Mouse (Mus musculus) liver, adult 2 months (tissue): ENCODE measurements around the gene Sept8. TPM values are rescaled to one million over a fixed set of nuclear protein-coding genes. Genes with fewer than 3 reads are reported as not detected.
A peak's percentile ranks its signal among the peaks of the same experiment; 100 is the strongest.

ENCODE experiments used
- DNase-seq: peaks from one replicate; pipeline ENCODE4 v3.0.0-alpha.2; 2011; ENCODE audit warnings: low read depth, low spot score; ENCODE audit errors: extremely low read depth
- H3K27ac ChIP-seq: fragments of 200-500 bp; replicated peaks from 2 replicates; pipeline ENCODE4 v1.5.1; 2012; ENCODE audit warnings: low read depth, mild to moderate bottlenecking, control low read depth, inconsistent platforms, low read length; ENCODE audit not compliant: insufficient read depth
- H3K27me3 ChIP-seq: fragments of 200-500 bp; 2 replicates; pipeline ENCODE4 v1.6.1; 2012; ENCODE audit warnings: mild to moderate bottlenecking, moderate library complexity, low read length, inconsistent platforms; ENCODE audit not compliant: control insufficient read depth, insufficient read depth
- H3K36me3 ChIP-seq: fragments of 200-500 bp; 2 replicates; pipeline ENCODE4 v1.6.1; 2012; ENCODE audit warnings: low read length, inconsistent platforms; ENCODE audit not compliant: control insufficient read depth, insufficient read depth
- H3K4me1 ChIP-seq: fragments of 200-500 bp; 2 replicates; pipeline ENCODE4 v1.6.1; 2011; ENCODE audit warnings: low read length; ENCODE audit not compliant: control insufficient read depth, insufficient read depth
- H3K4me3 ChIP-seq: fragments of 200-500 bp; 2 replicates; pipeline ENCODE4 v1.5.1; 2011; ENCODE audit warnings: low read depth, mild to moderate bottlenecking, control low read depth, low read length, moderate library complexity; ENCODE audit not compliant: insufficient read depth
- H3K79me2 ChIP-seq: fragments of 200-500 bp; 2 replicates; pipeline ENCODE4 v1.6.1; 2012; ENCODE audit warnings: inconsistent platforms, mild to moderate bottlenecking, low read length, moderate library complexity; ENCODE audit not compliant: control insufficient read depth, insufficient read depth
- H3K9ac ChIP-seq: fragments of 200-500 bp; 2 replicates; pipeline ENCODE4 v1.6.1; 2012; ENCODE audit warnings: low read depth, mild to moderate bottlenecking, control low read depth, inconsistent platforms, low read length
- CTCF ChIP-seq: fragments of 200-500 bp; IDR thresholded peaks from 2 replicates; pipeline ENCODE4 v1.5.1; 2011; ENCODE audit warnings: low read depth, low read length, control low read depth
- POLR2A ChIP-seq: fragments of 200-500 bp; IDR thresholded peaks from 2 replicates; pipeline ENCODE4 v1.6.1; 2011; ENCODE audit warnings: low read length, control low read depth; ENCODE audit not compliant: insufficient read depth; ENCODE audit errors: extremely low read depth
- WGBS: fragments of 180-500 bp; shearing (Covaris S2); methylation state at CpG from one replicate; pipeline ENCODE4 v1.1.7; 2018; 5-methylcytosine and 5-hydroxymethylcytosine counted together
- polyA plus RNA-seq: library from polyadenylated mRNA; depleted of rRNA; stranded (reverse); fragments of >200 nt; gene quantifications from 2 replicates; pipeline ENCODE4 v1.2.3, GENCODE M21; 2012
- total RNA-seq: library from RNA; depleted of rRNA; stranded (reverse); fragments of >200 nt; gene quantifications from 2 replicates; pipeline ENCODE4 v1.2.3, GENCODE M21; 2014

Gene Sept8
- total and polyA plus RNA-seq, 2 experiments: 1.7 to 2.0 TPM

- Histone ChIP-seq H3K79me2 (no peaks in the 10 kb centered on the region), H3K4me1 (no peaks in the 10 kb centered on the region), H3K27me3 (peaks cover 25% of the 10 kb centered on the region), H3K4me3 (no peak overlapping the region), H3K27ac (no peak overlapping the region), H3K36me3 (no peaks in the 10 kb centered on the region), H3K9ac (no peak overlapping the region)
- DNase-seq: no peak
- 70% methylated on average over 7 of the region's 7 CpGs for WGBS
- no peak for TF ChIP-seq CTCF
- no peak for TF ChIP-seq POLR2A
Observed at GRCm38 (mm10) chr11:53477833-53478232, 41.2 kb upstream of the Sept8 start.

GRCm38 (mm10) chr11:53478383-53479170, 40.5 kb upstream of the Sept8 start:
- H3K9ac ChIP-seq: no peak overlapping the region
- TF ChIP-seq POLR2A (no peak), CTCF (no peak)
- peak overlapping the region; percentile 33; the same call in 1 of the 2 replicates for H3K4me3 ChIP-seq
- H3K4me1 ChIP-seq: no peaks in the 10 kb centered on the region
- no peak for DNase-seq
- 10% methylated on average over 79 of the region's 79 CpGs for WGBS
- H3K27me3 ChIP-seq: peaks cover 25% of the 10 kb centered on the region
- no peaks in the 10 kb centered on the region for H3K36me3 ChIP-seq
- no peak overlapping the region for H3K27ac ChIP-seq
- H3K79me2 ChIP-seq: no peaks in the 10 kb centered on the region

DNA sequence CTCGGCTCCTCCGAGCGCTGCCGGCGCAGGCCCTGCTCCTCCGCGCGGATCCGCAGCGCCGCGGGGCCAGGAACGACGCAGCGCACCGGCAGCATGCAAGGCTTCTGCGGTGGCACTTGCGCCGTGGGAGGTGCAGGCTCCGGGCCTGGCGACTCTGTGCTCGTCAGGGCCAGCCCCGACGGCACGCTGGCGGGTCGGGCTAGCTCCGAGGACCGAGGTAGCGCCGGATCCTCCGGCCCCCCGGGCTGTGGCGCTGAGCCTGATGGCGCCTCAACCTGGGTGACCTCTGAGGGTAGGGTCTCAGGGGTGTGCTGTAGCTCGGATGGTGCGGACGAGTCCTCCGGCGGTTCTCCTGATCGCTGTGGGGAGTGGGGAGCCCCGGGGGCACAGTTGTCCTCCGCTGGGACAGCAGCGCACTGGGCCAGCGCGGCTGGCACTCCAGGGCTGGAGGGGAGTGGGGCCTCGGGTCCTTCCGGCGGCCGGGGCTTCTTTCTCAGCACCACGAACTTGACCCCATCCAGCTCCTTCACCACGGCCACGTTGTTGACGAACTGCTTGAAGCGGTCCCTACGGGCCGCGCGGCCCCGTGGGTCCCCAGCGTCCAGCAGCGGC, 39.8 kb upstream of the Sept8 start:
- H3K79me2 ChIP-seq: no peaks in the 10 kb centered on the region
- H3K9ac ChIP-seq: no peak overlapping the region; the same call in 1 of the 2 replicates
- H3K27me3 ChIP-seq: peaks cover 25% of the 10 kb centered on the region
- 2% methylated on average over 62 of the region's 62 CpGs for WGBS
- no peaks in the 10 kb centered on the region for H3K4me1 ChIP-seq
- no peak for DNase-seq
- no peak overlapping the region for H3K27ac ChIP-seq
- H3K36me3 ChIP-seq: no peaks in the 10 kb centered on the region
- H3K4me3 ChIP-seq: peak overlapping the region; percentile 36; the same call in 1 of the 2 replicates
- no peak for TF ChIP-seq CTCF
- no peak for TF ChIP-seq POLR2A

GRCm38 (mm10) chr11:53479783-53480301, 39.2 kb upstream of the Sept8 start, which contains the start of the genes Gm9945 and Sowaha:
Gene Gm9945, plus strand, starts transcription at chr11:53480166.
Gene Sowaha, minus strand, starts transcription at chr11:53480274.
- no peak within 1 kb of the TSS for H3K27ac ChIP-seq
- no peaks in the 10 kb centered on the region for H3K4me1 ChIP-seq

GRCm38 (mm10) chr11:53481088-53481730, 37.8 kb upstream of the Sept8 start:
- no peak overlapping the region for H3K4me3 ChIP-seq
- no peaks in the 10 kb centered on the region for H3K79me2 ChIP-seq
- H3K27me3 ChIP-seq: peaks cover 22% of the 10 kb centered on the region
- no peaks in the 10 kb centered on the region for H3K36me3 ChIP-seq
- no peak for TF ChIP-seq POLR2A
- TF ChIP-seq CTCF: no peak
- 79% methylated on average over 4 of the region's 4 CpGs for WGBS
- H3K4me1 ChIP-seq: no peaks in the 10 kb centered on the region
- no peak overlapping the region for H3K27ac ChIP-seq
- no peak for DNase-seq
- H3K9ac ChIP-seq: no peak overlapping the region

More at GRCm38 (mm10) chr11:53479783-53480301, 39.2 kb upstream of the Sept8 start, which contains the start of the genes Gm9945 and Sowaha:
- TF ChIP-seq CTCF (no peak), POLR2A (no peak)
- H3K9ac ChIP-seq: no peak within 1 kb of the TSS; the same call in 1 of the 2 replicates
- H3K36me3 ChIP-seq: no peaks in the 10 kb centered on the region
- no peak for DNase-seq
- H3K79me2 ChIP-seq: no peaks in the 10 kb centered on the region
- 5% methylated on average over 40 of the region's 40 CpGs for WGBS
- peaks cover 25% of the 10 kb centered on the region for H3K27me3 ChIP-seq
- peak within 1 kb of the TSS; percentile 36; the same call in 1 of the 2 replicates for H3K4me3 ChIP-seq
